Mouse (Mus musculus) lung, adult 2 months (tissue): ENCODE data around the gene Zfp239.

Experiments
- CTCF ChIP-seq: fragments of 200-500 bp; IDR thresholded peaks from 2 replicates; pipeline ENCODE4 v1.5.1; 2011; ENCODE audit warnings: mild to moderate bottlenecking, low read length, control low read depth; ENCODE audit not compliant: insufficient read depth
- POLR2A ChIP-seq: fragments of 200-500 bp; IDR thresholded peaks from 2 replicates; pipeline ENCODE4 v1.6.1; 2011; ENCODE audit warnings: low read depth, mild to moderate bottlenecking, control low read depth, low read length, borderline replicate concordance; ENCODE audit errors: extremely low read depth

- TF ChIP-seq CTCF: no peak
- no peak for TF ChIP-seq POLR2A
Observed at GRCm38 (mm10) chr6:117892386-117892785, 30.5 kb downstream of the Zfp239 start.
